Mouse (Mus musculus) monocyte, adult 2 months (primary cell): Measurements from ENCODE around the gene Ccdc22.

Source experiments
- DNase-seq, 2 experiments: peaks; one replicate each; pipeline ENCODE4 v3.0.0; 2022; ENCODE audit warnings: low spot score in 2 of 2, low read depth in 1 of 2

Ccdc22 gene

DNA sequence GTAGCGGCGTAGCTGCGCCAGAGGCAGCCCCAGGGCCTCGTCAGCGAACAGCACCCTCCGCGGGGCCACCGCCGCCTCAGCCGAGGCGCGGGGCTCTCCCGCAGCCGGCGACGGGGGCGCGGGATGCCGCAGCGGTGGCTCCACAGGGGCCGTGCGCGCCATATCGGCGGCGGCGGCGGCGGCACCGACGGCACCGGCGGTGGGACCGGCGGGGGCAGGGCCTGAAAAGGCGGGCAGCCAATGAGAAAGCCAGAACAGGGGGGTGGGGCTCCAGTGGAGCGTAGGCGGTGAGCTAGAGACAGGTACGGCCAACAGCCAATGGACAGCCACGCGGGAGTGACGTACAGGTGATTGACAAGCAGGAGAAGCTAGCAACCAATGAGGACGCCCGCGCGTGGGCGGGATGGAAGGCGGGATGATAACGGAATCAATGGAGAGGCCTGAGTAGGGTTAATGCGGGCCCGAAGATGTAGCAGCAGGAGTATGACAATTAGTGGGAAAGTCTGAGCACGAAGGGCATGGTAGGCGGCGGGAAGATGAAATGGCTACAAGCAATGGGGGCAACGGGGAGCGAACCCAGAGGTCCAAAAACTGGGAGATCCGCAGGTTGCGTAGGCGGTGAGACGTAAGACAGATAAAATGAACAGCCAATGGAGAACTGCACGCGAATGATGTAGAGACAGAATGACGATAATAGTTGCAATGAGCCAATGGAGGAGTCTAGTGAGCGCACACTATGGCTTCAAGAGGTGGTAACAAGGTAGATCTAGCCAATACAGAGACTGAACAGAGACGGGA lies 31.0 kb downstream of the Ccdc22 start, which contains the start of gene Ppp1r3f:
Ppp1r3f (minus strand) TSS at position 197 of the 798 bp plus-strand sequence.
- peak; percentile 69 to 84 for DNase-seq

DNA sequence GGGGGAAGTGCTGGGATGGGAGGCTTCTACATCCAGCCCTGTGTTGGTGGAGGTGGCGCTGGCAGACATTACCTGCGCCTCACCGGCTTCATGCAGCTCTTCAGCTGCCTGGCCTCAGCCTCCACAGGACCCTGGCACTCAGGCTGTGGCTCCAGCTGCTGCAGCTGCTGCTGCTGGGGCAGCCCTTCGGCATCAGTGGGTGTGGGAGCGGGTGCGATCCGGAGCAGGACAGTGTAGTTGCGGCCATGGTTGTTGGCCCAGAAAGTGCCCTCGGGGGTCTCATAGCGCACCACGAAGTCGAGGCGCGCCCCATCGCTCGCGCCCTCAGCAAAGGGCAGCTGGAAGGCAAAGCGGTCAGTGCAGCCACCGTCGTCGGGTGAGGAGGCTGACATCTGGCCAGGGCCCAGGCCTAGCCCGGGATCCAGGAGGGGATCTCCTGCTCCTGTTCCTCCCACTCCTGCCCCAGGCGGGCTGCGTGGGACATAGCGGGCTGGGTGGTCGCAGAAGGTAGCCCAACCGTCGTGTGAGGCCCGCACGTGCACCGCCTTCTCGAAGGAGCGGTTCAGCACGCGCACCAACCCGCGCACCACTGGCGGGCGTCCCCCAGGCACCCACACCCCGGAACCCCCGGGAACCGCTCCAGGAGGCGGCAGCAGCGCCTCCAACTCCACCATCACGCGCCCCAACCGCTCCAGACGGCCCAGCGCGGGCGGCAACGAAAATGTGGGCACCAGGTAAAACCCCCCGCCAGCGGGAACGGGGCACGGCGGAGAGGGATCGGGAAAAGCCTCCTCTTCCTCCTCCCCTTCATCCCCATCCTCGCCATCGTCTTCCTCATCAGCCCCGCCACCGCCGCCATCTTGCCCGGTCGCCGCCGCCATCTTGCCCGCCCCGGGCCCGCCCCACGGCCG lies 31.9 kb downstream of the Ccdc22 start, which contains the start of gene Foxp3:
Foxp3 (plus strand) TSS at position 469 of the 911 bp plus-strand sequence.
- no peak for DNase-seq

DNA sequence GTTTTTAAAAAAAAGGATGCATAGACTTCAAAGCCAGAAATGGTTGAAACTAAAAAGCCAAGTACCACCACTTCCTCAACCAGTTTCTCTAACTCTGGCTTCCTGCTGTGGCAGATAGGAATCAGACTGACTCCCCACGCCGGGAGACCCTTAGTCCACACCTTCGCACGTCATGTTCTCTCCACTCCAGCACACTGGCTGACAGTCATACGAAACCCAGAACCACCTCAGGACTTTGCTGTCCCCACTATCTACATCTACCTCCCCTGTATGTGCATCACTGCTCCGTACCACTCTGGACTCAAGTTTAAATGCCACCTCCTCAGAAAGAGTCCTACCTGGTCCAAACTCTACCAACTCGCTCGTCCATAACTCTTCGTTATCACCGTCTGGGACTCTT lies 32.9 kb downstream of the Ccdc22 start:
- no peak for DNase-seq

DNA sequence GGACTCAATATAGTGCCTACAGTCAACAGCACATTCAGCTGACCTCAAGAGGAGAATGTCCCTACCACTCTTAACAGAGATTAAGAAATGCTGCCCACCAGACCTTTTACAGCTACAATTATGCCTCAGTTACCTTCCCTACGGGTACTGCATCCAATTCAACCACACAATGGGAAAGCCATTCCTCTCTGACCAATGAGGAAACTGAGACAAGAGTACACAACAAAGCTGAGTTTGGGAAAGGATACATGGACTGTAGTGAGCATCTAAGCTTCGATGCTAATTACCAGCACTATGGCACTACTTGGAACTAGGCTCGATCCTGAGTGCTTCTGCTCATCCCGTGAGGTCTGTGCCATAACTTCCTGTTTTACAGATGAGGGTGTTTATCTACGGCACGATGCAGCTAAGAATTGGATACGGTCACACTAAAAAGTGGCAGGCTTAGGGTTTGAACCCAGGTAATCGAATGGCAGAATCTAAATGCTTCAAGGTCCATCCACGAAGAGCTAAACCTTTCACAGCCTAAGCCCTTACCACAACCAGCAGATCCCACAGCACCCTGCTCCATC lies 33.7 kb downstream of the Ccdc22 start:
- no peak for DNase-seq

DNA sequence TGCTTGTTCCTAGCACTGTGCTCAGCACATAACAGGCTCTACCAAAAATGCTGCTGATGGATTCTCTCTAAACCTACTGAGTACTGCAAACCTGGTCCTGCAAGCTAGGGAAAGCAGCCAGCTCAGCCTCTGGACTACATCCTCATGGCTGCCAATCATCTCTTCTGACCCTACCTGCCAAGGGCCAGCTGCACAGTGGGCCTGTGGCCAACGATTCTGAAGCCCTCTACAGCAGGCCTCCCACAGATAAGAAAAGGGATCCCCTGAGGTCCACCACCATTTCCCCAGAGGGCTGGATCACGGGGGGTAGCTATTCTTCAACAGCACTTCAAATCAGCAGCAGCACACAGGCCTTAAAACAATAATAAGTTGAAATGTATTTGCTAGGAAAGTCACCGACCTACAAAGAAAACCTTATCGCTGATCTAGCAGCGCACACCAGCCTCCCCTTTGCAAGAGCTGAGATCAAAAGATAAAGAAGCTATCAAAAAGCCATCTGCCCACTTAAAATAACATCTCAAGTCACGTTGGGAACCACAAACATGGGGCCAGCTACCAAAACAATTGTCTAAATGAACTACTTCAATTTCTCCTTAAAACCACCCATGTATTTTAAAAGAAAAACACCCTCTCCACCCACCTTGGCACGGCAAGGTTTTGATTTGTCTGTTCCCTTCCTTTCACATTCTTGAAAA lies 34.7 kb downstream of the Ccdc22 start:
- DNase-seq, result no peak

DNA sequence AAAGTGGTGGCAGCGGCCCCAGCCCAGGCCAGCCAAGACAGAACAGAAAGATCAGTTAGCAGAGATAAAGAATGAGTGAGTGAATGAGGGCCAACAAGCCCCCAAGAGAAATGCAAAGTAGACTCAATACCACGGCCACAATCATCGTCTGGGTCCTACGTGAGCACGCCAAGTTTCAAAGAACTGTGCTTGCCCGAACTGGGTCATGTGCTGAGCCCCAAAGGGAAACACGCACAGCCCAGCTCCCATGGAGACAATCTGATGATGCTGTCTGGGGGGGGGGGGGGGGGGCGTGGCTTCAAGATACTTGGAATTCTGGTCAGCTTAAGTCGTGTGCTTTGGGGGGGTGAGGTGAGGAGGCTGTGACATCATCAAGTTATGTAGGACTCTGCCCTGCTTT lies 37.8 kb downstream of the Ccdc22 start:
- no peak for DNase-seq

DNA sequence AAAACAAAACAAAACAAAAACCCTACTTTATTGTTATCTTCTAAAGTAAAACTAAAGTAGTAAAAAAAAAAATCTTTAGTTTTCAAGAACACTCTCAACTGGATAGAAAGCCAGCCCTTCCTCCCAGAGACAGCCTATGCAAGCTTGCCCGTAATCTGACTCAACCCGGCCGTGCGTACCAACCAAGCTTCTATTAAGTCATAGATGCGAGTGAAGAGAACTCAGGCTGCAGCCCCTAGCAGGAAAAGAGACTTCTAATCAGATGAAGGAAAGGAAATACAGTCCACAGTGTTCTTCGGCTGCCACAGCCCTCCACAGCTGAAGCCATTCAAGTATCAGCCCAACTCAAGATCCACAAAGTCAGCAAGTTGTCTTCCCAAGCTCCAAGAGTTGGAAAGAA lies 39.0 kb downstream of the Ccdc22 start:
- DNase-seq, result no peak

DNA sequence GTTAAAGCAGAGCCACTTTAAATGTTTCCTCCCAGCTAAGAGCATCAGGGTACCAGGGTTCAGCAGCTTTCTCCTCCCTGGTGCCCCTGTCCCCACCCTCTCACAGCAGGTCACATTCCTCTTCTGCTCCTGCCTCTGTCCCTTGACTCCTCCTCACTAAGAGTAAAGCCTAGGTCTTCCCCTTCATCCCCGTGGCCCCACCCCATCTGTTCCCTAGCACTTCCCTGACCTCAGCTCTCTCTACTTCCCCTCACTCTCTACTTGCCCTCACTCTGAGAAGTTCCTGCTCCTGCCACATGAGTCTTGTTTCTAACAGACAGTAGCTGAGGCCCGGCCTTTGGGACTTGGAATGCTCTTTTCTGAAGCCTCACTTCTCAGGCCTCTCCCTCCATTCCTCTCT lies 42.2 kb downstream of the Ccdc22 start:
- no peak for DNase-seq

DNA sequence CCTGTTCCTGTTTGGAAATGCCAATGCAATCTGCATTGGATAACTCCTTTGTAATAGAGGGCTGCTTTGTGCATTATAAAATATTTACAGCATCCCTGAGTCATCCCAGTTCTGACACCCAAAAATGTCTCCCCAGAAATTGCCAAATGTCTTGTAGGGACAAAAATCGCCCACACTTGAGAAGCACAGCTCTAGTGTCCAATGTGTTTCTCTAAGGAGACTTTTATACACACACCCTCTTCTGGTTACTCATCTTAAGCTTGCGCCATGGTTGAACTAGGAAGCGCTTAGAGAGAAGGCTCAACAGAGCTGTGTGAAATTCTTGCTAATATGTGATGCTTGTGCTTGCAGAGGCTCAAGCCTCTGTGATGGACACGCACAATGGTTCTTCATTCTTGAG lies 51.8 kb downstream of the Ccdc22 start:
- DNase-seq, result no peak
